Mouse (Mus musculus) naive thymus-derived CD4-positive, alpha-beta T cell, adult 2 months (primary cell): ENCODE measurements around the gene Phpt1.
A peak's percentile ranks its signal among the peaks of the same experiment; 100 is the strongest.

Source experiments
- DNase-seq: peaks from one replicate; pipeline ENCODE4 v3.0.0-alpha.2; 2011; ENCODE audit warnings: low read depth

The Phpt1 gene

DNA sequence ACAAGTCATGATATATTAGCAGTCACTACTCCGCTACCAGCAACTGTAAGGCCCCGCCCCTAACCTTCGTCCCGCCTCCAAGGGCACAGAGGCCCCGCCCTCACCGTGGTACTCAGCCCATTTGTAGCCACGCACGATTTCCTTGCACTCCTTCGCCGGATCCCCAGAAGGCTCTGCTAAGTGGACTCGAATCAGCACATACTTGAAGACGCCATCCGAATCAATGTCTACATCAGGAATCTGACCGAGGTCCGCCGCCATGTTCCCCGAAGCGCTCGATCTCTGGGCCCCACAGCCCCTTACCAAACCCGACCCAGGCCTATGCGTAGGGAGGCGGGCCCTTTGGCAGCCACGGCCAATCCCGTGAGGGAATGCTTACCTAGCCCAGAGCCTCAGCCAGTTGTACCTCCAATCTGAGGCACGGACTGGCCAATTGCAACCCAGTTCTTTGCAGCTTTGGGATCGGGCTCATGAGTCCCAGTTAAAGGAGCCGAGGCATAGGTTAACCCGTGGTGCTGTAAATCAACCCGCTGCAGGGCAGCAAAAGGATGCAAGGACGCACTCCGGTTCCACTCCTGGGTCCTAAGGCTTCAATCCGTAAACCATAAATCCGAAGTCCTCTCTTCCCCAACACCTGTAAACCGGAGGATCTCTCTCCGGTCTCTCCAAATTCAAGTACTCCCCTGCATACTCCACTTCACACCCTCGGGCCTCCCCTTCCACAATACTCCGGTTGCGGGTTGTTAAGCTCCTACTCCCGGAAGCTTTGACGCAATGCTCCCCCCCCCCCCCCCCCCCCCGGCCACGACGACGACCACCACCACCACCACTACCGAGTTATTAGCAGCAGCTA is at the start of gene Phpt1, which contains the start of gene Mamdc4:
Gene Phpt1 (minus strand): TSS at position 646 of the 853 bp plus-strand sequence.
Gene Mamdc4 (minus strand): TSS at position 267 of the 853 bp plus-strand sequence.
- DNase-seq = peak; percentile 98

DNA sequence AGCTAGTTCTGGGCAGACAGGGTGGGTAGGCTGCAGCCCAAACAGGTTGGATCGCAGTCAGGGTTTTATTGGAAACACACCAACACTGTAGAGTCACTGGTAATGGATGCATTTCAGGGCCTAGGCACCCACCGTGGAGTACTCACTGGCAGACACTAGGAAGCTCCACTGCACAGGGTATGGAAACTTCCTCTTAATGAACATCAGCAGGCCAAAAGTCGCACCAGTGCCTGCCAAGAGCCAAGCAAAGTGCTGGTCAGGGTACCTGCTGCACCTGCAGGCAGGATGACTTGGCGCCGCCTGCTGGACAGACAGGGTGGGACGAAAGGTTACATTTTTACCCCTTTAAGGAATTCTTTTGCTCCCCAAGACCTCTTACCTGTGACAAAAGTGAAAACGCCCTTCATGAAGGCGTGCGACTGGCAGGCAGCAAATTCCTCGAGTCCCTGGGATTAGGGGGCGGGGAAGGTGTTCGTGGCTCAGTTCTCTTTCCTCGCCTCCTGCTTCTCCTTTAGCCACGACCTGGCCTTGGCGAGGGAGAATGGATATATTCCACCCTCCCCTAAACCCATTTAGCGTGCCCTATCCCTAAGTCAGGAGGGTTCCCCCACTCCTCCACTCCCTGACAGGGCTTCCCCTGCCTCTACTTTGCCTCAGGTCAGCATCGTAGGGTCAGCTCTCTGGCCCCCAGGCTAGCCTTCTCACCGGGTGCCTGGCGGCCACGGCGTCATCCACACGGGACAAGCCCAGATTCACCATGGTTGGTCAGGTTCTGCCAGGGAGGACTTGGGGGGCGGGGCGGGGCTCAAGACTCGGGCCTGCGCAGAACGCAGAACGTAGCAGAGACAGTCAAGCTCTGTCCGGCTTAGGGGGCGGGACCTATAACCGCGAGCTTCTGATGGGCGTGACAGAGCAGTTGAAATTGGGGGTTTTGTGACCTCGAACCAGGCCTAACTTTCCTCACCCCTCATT is 46.5 kb upstream of the Phpt1 start, which contains the start of gene Tmem141:
Gene Tmem141 (minus strand): TSS at position 777 of the 972 bp plus-strand sequence.
- DNase-seq = peak; percentile 77

DNA sequence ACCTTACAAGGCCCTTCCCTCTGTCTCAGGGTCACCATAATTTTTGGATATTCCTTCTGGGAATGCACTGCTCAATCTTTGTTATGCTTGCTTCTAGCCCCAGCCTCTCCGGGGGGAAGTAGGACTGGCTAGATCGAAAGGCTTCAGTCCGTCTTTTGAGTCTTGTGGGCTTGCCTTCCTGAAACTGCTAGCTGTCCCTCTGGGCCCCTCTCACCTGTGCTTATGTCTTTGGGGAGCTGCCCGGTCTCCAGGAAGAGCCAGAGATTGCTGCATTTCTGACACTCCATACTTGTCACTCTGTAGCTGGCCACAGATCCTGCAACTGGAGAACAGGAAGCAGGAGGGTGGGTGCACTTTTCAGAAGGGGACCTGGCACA is 45.8 kb upstream of the Phpt1 start:
- no peak for DNase-seq

DNA sequence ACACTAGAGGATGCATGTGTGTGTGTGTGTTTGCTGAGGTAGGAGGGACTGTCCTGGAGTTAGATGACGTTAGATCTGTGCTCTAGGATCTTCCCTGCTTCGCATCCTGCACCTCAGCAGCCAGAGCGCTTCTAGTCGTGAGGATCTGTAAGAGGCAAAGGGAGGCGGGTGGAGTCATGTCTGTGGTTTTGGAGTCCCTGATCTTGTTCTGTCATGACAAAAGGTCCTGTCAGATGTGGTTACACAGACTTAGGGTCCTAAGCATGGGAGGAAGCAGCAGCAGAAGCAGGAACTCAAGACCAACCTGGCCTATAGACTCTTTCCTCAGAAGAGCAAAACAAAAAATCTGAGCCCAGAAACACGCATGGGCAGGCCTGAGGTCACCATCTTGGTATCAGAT is 45.4 kb upstream of the Phpt1 start:
- peak; percentile 73 for DNase-seq

DNA sequence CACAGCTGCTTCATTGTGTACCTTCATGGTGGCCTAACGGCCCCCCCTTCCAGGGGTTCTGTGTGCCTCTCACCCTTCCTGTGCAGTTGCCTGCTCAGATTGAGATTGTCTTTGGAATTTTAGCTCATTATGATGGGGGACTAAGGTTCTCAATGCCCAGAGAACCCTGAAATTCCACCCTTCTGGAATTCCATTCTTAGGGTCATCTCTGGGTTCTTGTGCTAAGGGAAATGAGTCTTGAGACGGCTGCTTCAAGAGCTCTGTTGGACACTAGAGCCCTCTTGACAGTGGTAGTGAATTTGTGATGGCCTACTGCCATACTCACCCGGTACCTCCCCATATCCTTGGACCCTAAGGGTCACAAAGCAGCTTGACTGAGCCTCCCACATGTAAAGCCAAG is 42.6 kb upstream of the Phpt1 start, which contains the start of gene Ccdc183:
Gene Ccdc183 (minus strand): TSS at position 101 of the 400 bp plus-strand sequence.
- no peak for DNase-seq

DNA sequence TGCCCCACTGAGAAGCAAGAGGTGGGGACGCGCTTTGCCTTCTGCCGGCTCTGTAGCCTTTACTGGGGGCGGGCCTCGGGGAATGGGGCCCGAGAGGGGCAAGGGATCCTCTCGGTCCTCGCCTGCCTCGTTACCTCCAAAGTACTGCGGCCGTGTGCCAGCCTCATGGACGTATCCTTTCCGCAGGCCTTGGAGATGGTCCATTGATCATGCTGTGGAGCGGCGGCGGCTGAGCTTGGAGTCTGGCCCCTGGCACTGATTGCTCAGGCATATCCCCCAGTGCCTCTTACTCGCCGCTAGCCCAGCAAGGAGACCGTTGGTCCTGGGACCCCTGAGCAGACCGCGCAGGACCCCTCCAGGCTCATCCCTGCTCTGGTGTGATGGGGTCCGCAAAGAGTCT is 41.4 kb upstream of the Phpt1 start:
- no peak for DNase-seq

DNA sequence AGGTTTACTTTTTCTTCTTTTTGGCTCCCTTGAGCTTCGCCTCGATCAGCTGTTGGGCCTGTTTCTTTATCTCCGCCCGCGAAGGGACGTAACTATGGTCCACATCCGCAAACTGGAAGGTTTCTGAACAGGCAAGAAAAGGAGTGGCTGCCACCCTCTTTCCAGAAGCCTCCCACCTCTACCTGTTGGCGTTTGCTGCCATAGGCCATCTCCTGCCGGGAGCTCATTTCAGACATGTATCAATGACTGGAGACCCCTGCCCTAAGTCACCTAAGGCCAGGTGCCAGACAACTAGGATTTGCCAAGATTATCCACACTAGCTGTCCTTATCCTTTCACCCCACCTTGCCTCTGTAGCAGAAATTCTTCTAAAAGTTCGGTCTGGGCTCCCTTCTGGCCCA is 33.6 kb upstream of the Phpt1 start:
- DNase-seq = no peak

DNA sequence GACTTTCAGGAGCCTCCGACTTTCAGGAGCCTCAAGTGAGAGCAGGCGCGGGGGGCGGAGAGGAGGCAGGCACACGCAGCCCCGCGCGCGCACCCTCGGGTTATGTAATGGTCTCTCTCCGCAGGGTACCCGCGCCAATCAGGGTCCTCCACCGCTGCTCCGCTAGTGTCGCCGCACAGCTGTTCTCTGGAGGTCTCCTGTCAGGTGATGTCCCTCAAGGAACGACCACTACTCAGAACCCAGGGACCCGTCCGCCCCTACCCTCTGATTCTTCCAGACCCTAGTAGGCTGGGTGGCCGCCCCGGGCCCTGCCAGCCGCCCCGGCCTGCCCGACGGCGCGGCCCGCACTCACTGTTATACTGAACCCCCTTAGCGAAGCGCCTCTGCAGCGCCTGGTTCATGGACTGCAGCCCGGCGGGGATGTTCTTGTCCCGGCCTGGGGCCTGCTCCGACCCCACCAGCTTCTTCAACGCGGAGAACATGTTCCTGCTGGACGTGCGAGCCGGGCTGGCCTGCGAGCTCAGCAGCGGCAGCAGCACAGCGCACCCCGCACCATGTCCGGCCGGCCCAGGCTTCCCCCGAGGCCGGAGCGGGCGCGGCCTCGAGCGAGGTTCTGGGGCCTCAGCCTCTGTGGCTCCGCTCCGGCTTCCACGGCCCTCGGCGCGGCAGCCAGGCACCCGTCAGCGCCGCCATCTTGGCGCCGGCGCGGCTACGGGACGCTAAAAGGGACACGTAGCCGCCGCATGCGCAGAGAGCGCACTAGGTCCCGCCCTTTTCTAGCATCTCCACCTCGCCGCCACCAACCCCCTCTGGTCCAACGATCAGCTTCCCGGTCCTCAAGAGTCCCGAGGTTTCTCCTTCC is 33.0 kb upstream of the Phpt1 start, which contains the start of gene Rabl6:
Gene Rabl6 (minus strand): TSS at position 761 of the 862 bp plus-strand sequence.
- peak; percentile 92 for DNase-seq

DNA sequence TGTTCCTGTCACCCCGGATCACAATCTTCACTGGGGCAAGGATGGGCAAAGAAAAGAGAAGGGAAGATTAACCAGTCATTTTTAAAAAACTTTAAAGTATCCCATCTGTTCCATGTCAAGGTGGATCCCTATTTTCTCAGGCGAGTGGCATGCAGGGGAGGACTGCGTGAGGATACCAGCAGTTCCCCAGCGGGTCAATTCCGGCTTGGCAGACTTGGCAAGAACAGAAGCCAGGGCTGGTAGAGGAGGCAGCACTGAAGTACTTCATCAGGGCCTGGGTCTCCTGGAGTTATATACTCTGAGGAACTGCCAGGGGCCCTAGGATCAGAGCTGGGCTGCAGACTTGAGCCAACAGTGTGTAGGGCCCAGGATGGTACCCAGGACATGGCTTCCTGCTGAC is 27.5 kb upstream of the Phpt1 start:
- DNase-seq = no peak

DNA sequence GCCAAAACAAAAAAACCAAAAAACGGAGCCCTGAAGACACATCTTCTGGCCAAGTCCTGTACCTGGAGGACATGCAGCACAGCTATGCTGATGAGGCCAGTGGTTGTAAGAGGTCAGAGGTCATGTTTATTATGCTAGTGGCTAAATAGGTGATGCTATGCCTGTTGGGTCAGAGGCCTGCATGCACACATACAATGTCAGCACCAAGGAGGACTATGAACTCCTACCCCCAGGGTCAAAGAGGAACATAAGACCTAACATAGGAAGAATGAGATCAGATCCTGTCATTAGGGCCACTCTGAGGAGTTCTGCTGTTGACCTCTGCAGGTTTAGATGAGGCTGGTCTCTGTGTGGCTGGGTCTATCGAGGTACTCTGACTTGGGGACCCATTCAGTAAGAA is 25.0 kb upstream of the Phpt1 start:
- no peak for DNase-seq

DNA sequence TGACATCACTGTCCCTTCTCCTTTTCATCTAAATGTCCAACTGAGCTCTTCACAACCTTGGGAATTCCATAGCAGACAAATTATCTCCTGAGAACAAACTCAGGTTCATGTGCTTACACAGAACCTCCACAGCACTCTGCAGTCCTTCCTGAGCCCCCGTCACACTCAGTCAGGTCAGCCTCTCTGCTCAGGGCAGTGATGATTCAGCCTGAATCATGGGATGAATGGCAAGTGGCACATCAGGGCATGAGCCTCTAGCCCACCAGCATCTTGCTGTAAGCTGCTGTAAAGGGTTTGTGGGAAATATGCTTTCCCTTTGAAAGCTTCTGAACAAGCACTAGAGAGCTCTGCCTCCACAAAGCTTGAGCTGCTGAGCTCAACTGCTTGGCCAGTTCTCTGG is 23.7 kb upstream of the Phpt1 start:
- no peak for DNase-seq

DNA sequence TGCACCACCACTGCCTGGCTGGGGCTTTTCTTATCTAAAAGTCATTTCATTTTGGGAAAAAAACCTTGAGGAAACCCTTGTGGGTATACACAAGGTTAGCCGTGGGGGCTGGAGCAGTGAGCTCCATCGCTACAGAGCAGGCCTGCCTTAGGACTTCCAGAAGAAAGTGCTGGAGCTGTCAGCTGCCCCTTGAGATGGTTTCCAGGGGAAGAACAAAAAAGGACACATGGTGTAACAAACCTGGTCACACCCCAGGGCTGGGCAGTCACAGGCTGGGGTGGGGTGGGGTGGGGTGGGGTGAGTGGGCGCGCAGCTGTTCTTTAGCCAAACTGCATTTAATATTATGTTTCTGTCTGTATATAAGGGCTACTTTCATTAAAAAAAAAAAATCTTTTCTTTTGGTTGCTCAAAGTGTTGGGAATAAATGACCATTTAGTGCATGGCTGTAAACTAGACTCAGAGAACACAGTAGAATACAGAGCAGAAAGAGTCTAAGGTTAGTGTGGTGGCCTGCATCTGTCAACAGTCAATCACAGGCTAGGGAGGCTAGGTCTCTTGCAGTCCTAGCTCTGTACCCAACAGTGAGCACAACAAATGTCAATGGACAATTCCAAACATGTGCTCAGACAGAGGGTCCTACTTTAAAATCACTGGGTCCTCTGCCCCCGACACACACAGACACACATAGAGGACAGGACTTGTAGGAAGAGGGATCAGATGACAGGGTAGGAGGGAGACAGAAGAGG is 21.9 kb upstream of the Phpt1 start:
- DNase-seq = no peak

DNA sequence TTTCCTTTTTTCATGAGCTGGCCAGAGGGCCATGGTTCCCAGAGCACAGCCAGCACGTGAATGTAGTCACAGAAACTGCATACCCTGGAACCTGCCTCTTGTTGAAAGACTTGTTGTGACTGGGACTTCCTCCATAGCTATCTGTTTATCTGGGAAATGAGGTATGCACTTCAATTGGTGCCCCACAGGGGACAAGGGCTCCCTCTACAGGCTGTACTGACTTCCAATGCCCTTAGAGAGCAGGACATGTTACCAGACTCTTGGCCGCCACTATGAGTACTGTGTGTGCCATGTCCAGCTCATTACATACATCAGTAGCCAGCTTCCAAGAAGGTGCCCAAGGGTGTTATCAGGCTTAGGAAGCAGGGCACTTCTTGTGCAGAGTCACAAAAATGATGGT is 16.8 kb upstream of the Phpt1 start:
- DNase-seq = peak; percentile 59

DNA sequence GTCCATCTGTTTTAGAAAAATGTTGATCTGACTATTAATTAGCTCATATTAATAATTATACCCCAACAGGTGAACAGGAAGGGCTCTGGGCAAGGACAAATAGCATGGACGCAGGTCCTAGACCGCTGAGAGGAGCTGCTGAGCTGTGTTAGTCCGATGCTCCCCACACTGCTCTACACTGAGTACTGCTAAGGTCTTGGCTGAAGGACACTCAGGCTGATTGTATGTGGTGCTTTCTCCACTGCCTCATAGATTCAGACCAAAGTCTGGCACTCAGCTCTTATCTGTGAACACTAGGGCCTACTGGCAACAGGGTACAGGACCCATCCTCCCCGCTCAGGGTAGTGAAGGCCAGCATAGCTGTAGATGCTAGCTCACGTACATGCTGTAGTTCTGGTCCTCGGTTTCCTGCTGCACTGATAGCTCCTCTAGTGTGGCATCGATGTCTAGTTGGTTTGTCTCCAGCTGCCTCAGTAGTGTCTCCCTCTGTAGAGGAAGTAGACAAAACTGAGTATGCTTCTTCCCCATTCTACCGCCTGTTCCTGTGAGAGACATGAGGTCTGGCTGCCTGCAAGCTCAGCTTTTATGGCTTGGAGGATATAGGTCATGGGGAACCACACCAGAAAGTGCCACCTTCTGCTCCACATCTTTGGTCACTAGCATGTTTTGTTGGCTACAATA is 13.3 kb upstream of the Phpt1 start:
- no peak for DNase-seq

DNA sequence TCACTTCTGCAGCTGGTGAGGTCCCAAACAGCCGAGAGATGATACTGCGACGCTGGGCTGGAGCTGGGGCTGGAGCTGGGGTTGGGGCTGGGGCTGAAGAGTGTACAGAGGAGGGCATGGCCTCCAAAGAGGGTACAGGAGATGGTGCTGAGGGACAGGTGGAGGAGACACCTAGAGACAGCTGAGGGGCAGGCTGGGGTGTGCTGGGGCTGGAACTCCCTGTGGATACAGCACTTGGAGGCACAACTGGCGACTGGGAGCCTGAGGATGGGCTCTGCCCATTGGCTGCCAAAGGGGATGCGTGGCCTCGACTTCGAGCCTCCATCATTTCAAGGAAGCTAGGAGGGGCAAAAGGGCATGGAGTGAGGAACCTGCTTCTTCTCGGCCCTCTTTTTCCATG is 12.3 kb upstream of the Phpt1 start:
- DNase-seq = no peak

DNA sequence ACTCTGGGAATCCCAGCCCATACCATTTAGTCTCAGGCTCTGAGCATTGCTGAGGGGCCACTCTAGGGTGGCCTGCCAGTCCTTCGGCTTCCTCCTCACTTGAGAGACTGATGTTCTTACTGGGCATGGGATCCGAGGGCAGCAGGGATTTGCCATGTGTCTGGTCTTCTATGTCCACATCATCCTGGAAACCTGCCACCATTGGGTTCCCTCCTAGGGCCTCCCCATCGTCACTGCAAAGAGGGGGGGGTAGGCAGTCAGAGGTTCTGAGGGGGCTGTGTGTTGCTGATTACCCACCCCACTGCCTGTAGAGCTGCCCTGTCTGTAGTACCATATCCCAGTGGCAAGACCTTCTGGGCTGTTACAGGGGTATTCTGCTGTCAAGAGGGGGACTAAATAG is 10.6 kb upstream of the Phpt1 start:
- no peak for DNase-seq

DNA sequence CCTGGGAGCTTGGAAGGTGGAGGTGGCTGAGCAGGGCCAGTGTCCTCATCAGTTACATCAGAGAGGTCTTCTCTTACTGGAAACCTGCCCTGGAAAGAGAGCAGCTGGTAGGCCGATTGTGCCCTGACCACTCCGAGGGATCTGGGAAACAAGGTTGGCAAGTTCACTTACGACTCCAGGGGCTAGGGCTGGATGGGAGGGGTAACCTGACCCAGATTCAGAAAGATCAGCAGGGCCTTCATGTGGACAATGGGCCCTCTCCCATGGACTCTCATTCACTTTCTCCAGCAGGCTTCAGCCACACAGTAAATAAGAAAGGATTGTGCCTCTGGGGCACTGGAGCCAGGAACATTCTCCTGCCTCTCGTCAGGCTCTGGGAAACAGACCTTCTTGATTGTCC is 9.8 kb upstream of the Phpt1 start:
- DNase-seq = no peak

DNA sequence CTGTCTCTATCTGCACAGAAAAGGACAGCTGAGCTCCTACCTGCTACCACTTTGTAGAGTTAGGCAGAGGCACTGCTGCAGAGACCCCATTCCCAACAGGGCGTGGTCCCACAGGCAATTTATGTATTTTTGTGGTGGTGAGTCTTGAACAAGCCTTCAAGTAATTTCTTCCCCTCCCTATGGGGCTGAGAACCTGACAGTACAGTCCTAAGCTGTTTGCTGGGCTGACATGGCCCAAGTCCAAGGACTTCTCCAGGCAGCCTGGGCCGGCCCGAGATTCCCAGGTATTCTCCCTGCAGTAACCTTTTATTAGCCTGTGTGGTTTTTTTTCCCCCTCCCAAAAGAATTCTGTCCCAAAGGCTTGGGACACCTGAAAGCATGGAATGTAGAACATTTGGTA is 9.1 kb upstream of the Phpt1 start:
- DNase-seq = no peak

DNA sequence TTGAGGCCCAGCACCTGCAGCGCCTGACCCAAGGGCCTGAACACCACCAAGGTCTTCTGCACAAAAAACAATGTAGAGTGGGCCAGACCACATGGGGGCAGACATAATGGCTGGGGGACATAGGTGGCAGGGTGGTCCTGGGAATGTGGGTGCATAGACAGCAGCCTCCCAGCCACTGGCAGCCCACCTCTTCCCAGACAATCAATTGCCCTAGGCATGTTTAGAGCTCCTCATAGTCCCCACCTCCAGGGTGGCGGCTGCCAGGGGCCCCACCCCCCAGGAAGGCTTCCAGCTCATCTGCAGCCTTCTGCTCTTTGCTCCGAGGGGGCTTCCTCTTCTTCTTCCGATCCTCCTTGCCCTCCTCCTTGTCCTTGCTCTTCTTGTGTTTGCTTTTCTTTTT is 8.5 kb upstream of the Phpt1 start:
- DNase-seq = no peak

DNA sequence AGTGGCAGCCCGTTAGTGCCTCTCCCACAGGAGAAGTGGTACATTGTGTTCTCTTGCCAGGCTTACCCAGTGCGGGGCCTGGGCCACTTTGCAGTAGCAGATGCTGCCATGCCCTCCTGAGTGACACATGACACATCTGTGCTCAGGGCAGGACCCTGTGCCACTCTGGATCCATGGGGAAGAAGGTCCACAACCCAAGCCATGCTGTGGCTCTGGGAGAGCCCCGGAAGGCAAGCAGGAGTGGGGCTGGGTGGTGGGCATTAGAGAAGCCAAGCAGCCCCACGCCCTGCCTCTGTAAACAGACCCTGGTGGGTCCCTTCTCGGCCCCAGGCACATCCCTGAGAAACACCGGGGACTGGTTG is 8.1 kb upstream of the Phpt1 start:
- DNase-seq = no peak
